Mouse (Mus musculus) heart, embryonic 10.5 days (tissue): ENCODE data around the gene Snx10. TPM values are rescaled to one million over a fixed set of nuclear protein-coding genes. Genes with fewer than 3 reads are reported as not detected.
A peak's percentile ranks its signal among the peaks of the same experiment; 100 is the strongest.

Experiments used
- DNase-seq: peaks from one replicate; pipeline ENCODE4 v3.0.0-alpha.2; 2017; ENCODE audit warnings: low spot score
- H3K27ac ChIP-seq: fragments of 300-500 bp; sonication (generic); 2 replicates; pipeline ENCODE4 v1.5.1; 2016; ENCODE audit warnings: mild to moderate bottlenecking
- H3K27me3 ChIP-seq: fragments of 300-500 bp; sonication (generic); 2 replicates; pipeline ENCODE4 v1.6.1; 2016; ENCODE audit warnings: mild to moderate bottlenecking; ENCODE audit not compliant: poor library complexity, insufficient read depth, severe bottlenecking
- H3K36me3 ChIP-seq: fragments of 300-500 bp; sonication (generic); 2 replicates; pipeline ENCODE4 v1.6.1; 2016; ENCODE audit warnings: mild to moderate bottlenecking, moderate library complexity
- H3K4me1 ChIP-seq: fragments of 300-500 bp; sonication (generic); 2 replicates; pipeline ENCODE4 v1.6.1; 2016; ENCODE audit warnings: mild to moderate bottlenecking
- H3K4me3 ChIP-seq: fragments of 300-500 bp; sonication (generic); 2 replicates; pipeline ENCODE4 v1.5.1; 2016; ENCODE audit warnings: mild to moderate bottlenecking, moderate library complexity
- H3K9me3 ChIP-seq: fragments of 300-500 bp; sonication (generic); 2 replicates; pipeline ENCODE4 v1.6.1; 2016; ENCODE audit warnings: mild to moderate bottlenecking, moderate library complexity
- WGBS: fragments of 180-500 bp; shearing (Covaris S2); methylation state at CpG from one replicate; pipeline ENCODE4 v1.1.7; 2016; 5-methylcytosine and 5-hydroxymethylcytosine counted together
- polyA plus RNA-seq: library from polyadenylated mRNA; unstranded; fragments of >200 nt; fragmentation: Nextera tagmentation; extraction: Ambion mirVana; gene quantifications from 2 replicates; pipeline ENCODE4 v1.2.1, GENCODE M21; 2016

Gene Snx10
- polyA plus RNA-seq, 1 experiment from 2014 or later: 24.5 TPM

GRCm38 (mm10) chr6:51598058-51598457, 74.4 kb downstream of the Snx10 start:
- peak; percentile 22 for DNase-seq
- Histone ChIP-seq H3K27ac (no peak overlapping the region), H3K4me3 (no peak overlapping the region), H3K9me3 (no peaks in the 10 kb centered on the region), H3K4me1 (peaks cover 17% of the 10 kb centered on the region; the same call in 1 of the 2 replicates), H3K27me3 (no peaks in the 10 kb centered on the region), H3K36me3 (no peaks in the 10 kb centered on the region)
- WGBS: 84% methylated on average over 7 of the region's 7 CpGs

GRCm38 (mm10) chr6:51600412-51600811, 76.7 kb downstream of the Snx10 start:
- peaks cover 10% of the 10 kb centered on the region; the same call in 1 of the 2 replicates for H3K4me1 ChIP-seq
- no peak overlapping the region for H3K4me3 ChIP-seq
- no peaks in the 10 kb centered on the region for H3K9me3 ChIP-seq
- no peaks in the 10 kb centered on the region; the same call in 1 of the 2 replicates for H3K27me3 ChIP-seq
- H3K27ac ChIP-seq: no peak overlapping the region
- 82% methylated on average over 9 of the region's 9 CpGs for WGBS
- H3K36me3 ChIP-seq: no peaks in the 10 kb centered on the region
- DNase-seq: no peak

GRCm38 (mm10) chr6:51602341-51602740, 78.6 kb downstream of the Snx10 start:
- no peaks in the 10 kb centered on the region; the same call in 1 of the 2 replicates for H3K27me3 ChIP-seq
- WGBS: 81% methylated on average over 1 of the region's 1 CpGs

GRCm38 (mm10) chr6:51603691-51604090, 80.0 kb downstream of the Snx10 start:
- Histone ChIP-seq H3K36me3 (no peaks in the 10 kb centered on the region), H3K4me1 (peaks cover 13% of the 10 kb centered on the region), H3K27ac (no peak overlapping the region), H3K27me3 (no peaks in the 10 kb centered on the region; the same call in 1 of the 2 replicates), H3K4me3 (no peak overlapping the region), H3K9me3 (no peaks in the 10 kb centered on the region)
- 92% methylated on average over 10 of the region's 10 CpGs for WGBS
- no peak for DNase-seq

More at GRCm38 (mm10) chr6:51602341-51602740, 78.6 kb downstream of the Snx10 start:
- no peaks in the 10 kb centered on the region for H3K9me3 ChIP-seq
- no peak for DNase-seq
- no peak overlapping the region for H3K27ac ChIP-seq
- peaks cover 13% of the 10 kb centered on the region for H3K4me1 ChIP-seq
- no peaks in the 10 kb centered on the region for H3K36me3 ChIP-seq
- H3K4me3 ChIP-seq: no peak overlapping the region

GRCm38 (mm10) chr6:51606245-51606644, 82.5 kb downstream of the Snx10 start:
- Histone ChIP-seq H3K36me3 (no peaks in the 10 kb centered on the region), H3K4me1 (peaks cover 6% of the 10 kb centered on the region), H3K27me3 (peaks cover 4% of the 10 kb centered on the region; the same call in 1 of the 2 replicates), H3K9me3 (no peaks in the 10 kb centered on the region), H3K4me3 (no peak overlapping the region), H3K27ac (no peak overlapping the region)
- WGBS: 89% methylated on average over 4 of the region's 4 CpGs
- DNase-seq: no peak

- 21% methylated on average over 7 of the region's 7 CpGs for WGBS
- Histone ChIP-seq H3K4me1 (peaks cover 6% of the 10 kb centered on the region), H3K27ac (no peak overlapping the region), H3K4me3 (no peak overlapping the region), H3K27me3 (peaks cover 6% of the 10 kb centered on the region), H3K36me3 (no peaks in the 10 kb centered on the region), H3K9me3 (no peaks in the 10 kb centered on the region)
- no peak for DNase-seq
Measured at GRCm38 (mm10) chr6:51606803-51607202, 83.1 kb downstream of the Snx10 start.

- Histone ChIP-seq H3K4me3 (no peak overlapping the region), H3K27me3 (peaks cover 13% of the 10 kb centered on the region), H3K9me3 (no peaks in the 10 kb centered on the region), H3K4me1 (peaks cover 18% of the 10 kb centered on the region), H3K36me3 (no peaks in the 10 kb centered on the region), H3K27ac (no peak overlapping the region)
- DNase-seq: no peak
- WGBS: 77% methylated on average over 4 of the region's 4 CpGs
Measured at GRCm38 (mm10) chr6:51611621-51612020, 87.9 kb downstream of the Snx10 start.

- Histone ChIP-seq H3K4me3 (peak overlapping the region; percentile 76), H3K9me3 (no peaks in the 10 kb centered on the region), H3K27me3 (peaks cover 13% of the 10 kb centered on the region), H3K4me1 (peaks cover 14% of the 10 kb centered on the region), H3K36me3 (no peaks in the 10 kb centered on the region), H3K27ac (peak overlapping the region; percentile 90)
- under 1% methylated on average over 54 of the region's 54 CpGs for WGBS
- DNase-seq: peak; percentile 81
Measured at GRCm38 (mm10) chr6:51612371-51613051, 88.8 kb downstream of the Snx10 start.

GRCm38 (mm10) chr6:51613661-51614060, 90.0 kb downstream of the Snx10 start:
- Histone ChIP-seq H3K4me1 (peaks cover 14% of the 10 kb centered on the region), H3K27ac (no peak overlapping the region), H3K4me3 (no peak overlapping the region), H3K36me3 (no peaks in the 10 kb centered on the region), H3K27me3 (peaks cover 13% of the 10 kb centered on the region), H3K9me3 (no peaks in the 10 kb centered on the region)
- 78% methylated on average over 11 of the region's 11 CpGs for WGBS
- no peak for DNase-seq

GRCm38 (mm10) chr6:51626843-51627242, 103.1 kb downstream of the Snx10 start:
- Histone ChIP-seq H3K27ac (no peak overlapping the region), H3K4me3 (no peak overlapping the region), H3K36me3 (no peaks in the 10 kb centered on the region), H3K9me3 (no peaks in the 10 kb centered on the region), H3K4me1 (peaks cover 20% of the 10 kb centered on the region), H3K27me3 (no peaks in the 10 kb centered on the region)
- 73% methylated on average over 5 of the region's 5 CpGs for WGBS
- DNase-seq: peak; percentile 62

GRCm38 (mm10) chr6:51629671-51630070, 106.0 kb downstream of the Snx10 start:
- no peak for DNase-seq
- Histone ChIP-seq H3K4me3 (no peak overlapping the region), H3K9me3 (no peaks in the 10 kb centered on the region), H3K27ac (no peak overlapping the region), H3K4me1 (peaks cover 40% of the 10 kb centered on the region), H3K27me3 (no peaks in the 10 kb centered on the region), H3K36me3 (no peaks in the 10 kb centered on the region)
- WGBS: 33% methylated on average over 3 of the region's 3 CpGs

- H3K36me3 ChIP-seq: no peaks in the 10 kb centered on the region
- 15% methylated on average over 2 of the region's 2 CpGs for WGBS
- H3K27me3 ChIP-seq: no peaks in the 10 kb centered on the region
- no peak for DNase-seq
- peaks cover 44% of the 10 kb centered on the region for H3K4me1 ChIP-seq
- H3K27ac ChIP-seq: peak overlapping the region; percentile 0; the same call in 1 of the 2 replicates
- no peaks in the 10 kb centered on the region for H3K9me3 ChIP-seq
- no peak overlapping the region for H3K4me3 ChIP-seq
Measured at GRCm38 (mm10) chr6:51630184-51630583, 106.5 kb downstream of the Snx10 start.

GRCm38 (mm10) chr6:51632928-51633662, 109.4 kb downstream of the Snx10 start:
- DNase-seq: no peak
- no peaks in the 10 kb centered on the region for H3K27me3 ChIP-seq
- peaks cover 44% of the 10 kb centered on the region for H3K4me1 ChIP-seq
- H3K27ac ChIP-seq: peak overlapping the region; percentile 77
- WGBS: 27% methylated on average over 4 of the region's 4 CpGs
- no peaks in the 10 kb centered on the region for H3K9me3 ChIP-seq
- H3K4me3 ChIP-seq: peak overlapping the region; percentile 3; the same call in 1 of the 2 replicates
- H3K36me3 ChIP-seq: no peaks in the 10 kb centered on the region
